Mouse (Mus musculus): ENCODE results near the gene Cdkn3. TPM values are rescaled to one million over a fixed set of nuclear protein-coding genes. Genes with fewer than 3 reads are reported as not detected.

Gene Cdkn3
- polyA plus RNA-seq, 1 experiment: 2.5 TPM

- Histone ChIP-seq H3K36me3 (ENCODE audit: control insufficient read depth, insufficient read depth, low read length) (no peaks in the 10 kb centered on the region), H3K4me1 (ENCODE audit: control insufficient read depth, insufficient read depth, insufficient read length) (peaks cover 4% of the 10 kb centered on the region; the same call in 1 of the 2 replicates), H3K27ac (ENCODE audit: insufficient read depth, low read length) (no peak overlapping the region), H3K27me3 (ENCODE audit: control insufficient read depth, insufficient read depth, low read length) (no peaks in the 10 kb centered on the region), H3K4me3 (ENCODE audit: extremely low read depth, insufficient read depth, insufficient read length) (no peak overlapping the region)
- TF ChIP-seq CTCF (IDR thresholded peaks at IDR 0.05; ENCODE audit: extremely low read depth, insufficient read depth, insufficient read length, insufficient replicate concordance): no peak
- no peak for TF ChIP-seq POLR2A (IDR thresholded peaks at IDR 0.05; ENCODE audit: low read depth, low read length)
- WGBS: 82% methylated on average over 9 of the region's 9 CpGs
- DNase-seq (ENCODE audit: low read depth in 1 of 2, low spot score in 2 of 2): no peak
Observed at GRCm38 (mm10) chr14:46757736-46758135, 2.6 kb upstream of the Cdkn3 start.

GRCm38 (mm10) chr14:46759970-46760354 lies 379 bp upstream of the Cdkn3 start:
- TF ChIP-seq CTCF (IDR thresholded peaks at IDR 0.05; ENCODE audit: extremely low read depth, insufficient read depth, insufficient read length, insufficient replicate concordance): no peak
- no peak for TF ChIP-seq POLR2A (IDR thresholded peaks at IDR 0.05; ENCODE audit: low read depth, low read length)
- no peaks in the 10 kb centered on the region for H3K27me3 ChIP-seq (ENCODE audit: control insufficient read depth, insufficient read depth, low read length)
- no peak overlapping the region for H3K27ac ChIP-seq (ENCODE audit: insufficient read depth, low read length)
- H3K36me3 ChIP-seq (ENCODE audit: control insufficient read depth, insufficient read depth, low read length): no peaks in the 10 kb centered on the region
- H3K4me1 ChIP-seq (ENCODE audit: control insufficient read depth, insufficient read depth, insufficient read length): peaks cover 4% of the 10 kb centered on the region; the same call in 1 of the 2 replicates
- 4% methylated on average over 7 of the region's 7 CpGs for WGBS
- no peak overlapping the region for H3K4me3 ChIP-seq (ENCODE audit: extremely low read depth, insufficient read depth, insufficient read length)
- no peak for DNase-seq (ENCODE audit: low read depth in 1 of 2, low spot score in 2 of 2)

DNA sequence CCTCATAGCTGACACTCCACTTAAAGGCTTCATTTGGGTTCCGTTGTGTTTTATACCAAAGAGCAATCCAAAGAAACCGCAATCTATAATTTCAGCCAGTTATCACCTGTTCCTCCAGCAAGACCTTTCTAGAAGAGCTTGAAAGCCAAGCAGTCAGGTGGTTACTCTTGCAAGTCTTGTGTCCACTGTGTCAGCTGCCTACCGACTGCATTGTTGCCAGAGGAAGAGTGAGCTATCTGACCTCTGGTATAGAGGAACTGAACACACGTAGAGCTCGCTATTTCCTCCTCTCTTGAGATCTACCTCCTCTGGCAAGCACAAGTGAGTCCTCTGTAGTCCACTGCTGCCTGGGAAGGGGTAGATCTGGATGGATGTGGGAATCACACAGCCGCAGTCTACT lies 845 bp downstream of the Cdkn3 start:
- TF ChIP-seq POLR2A (IDR thresholded peaks at IDR 0.05; ENCODE audit: low read depth, low read length) (no peak), CTCF (IDR thresholded peaks at IDR 0.05; ENCODE audit: extremely low read depth, insufficient read depth, insufficient read length, insufficient replicate concordance) (no peak)
- Histone ChIP-seq H3K4me1 (ENCODE audit: control insufficient read depth, insufficient read depth, insufficient read length) (peaks cover 4% of the 10 kb centered on the region; the same call in 1 of the 2 replicates), H3K27me3 (ENCODE audit: control insufficient read depth, insufficient read depth, low read length) (no peaks in the 10 kb centered on the region), H3K4me3 (ENCODE audit: extremely low read depth, insufficient read depth, insufficient read length) (no peak overlapping the region; the same call in 1 of the 2 replicates), H3K36me3 (ENCODE audit: control insufficient read depth, insufficient read depth, low read length) (no peaks in the 10 kb centered on the region), H3K27ac (ENCODE audit: insufficient read depth, low read length) (no peak overlapping the region)
- 31% methylated on average over 6 of the region's 6 CpGs for WGBS
- no peak for DNase-seq (ENCODE audit: low read depth in 1 of 2, low spot score in 2 of 2)

- Histone ChIP-seq H3K4me3 (ENCODE audit: extremely low read depth, insufficient read depth, insufficient read length) (no peak overlapping the region), H3K36me3 (ENCODE audit: control insufficient read depth, insufficient read depth, low read length) (peaks cover 2% of the 10 kb centered on the region), H3K27me3 (ENCODE audit: control insufficient read depth, insufficient read depth, low read length) (no peaks in the 10 kb centered on the region), H3K4me1 (ENCODE audit: control insufficient read depth, insufficient read depth, insufficient read length) (no peaks in the 10 kb centered on the region), H3K27ac (ENCODE audit: insufficient read depth, low read length) (no peak overlapping the region)
- no peak for TF ChIP-seq POLR2A (IDR thresholded peaks at IDR 0.05; ENCODE audit: low read depth, low read length)
- TF ChIP-seq CTCF (IDR thresholded peaks at IDR 0.05; ENCODE audit: extremely low read depth, insufficient read depth, insufficient read length, insufficient replicate concordance): no peak
- DNase-seq (ENCODE audit: low read depth in 1 of 2, low spot score in 2 of 2): no peak
- 89% methylated on average over 12 of the region's 12 CpGs for WGBS
Observed at GRCm38 (mm10) chr14:46767116-46767515, 6.8 kb downstream of the Cdkn3 start.

GRCm38 (mm10) chr14:46770036-46770435 lies 9.7 kb downstream of the Cdkn3 start:
- H3K27me3 ChIP-seq (ENCODE audit: control insufficient read depth, insufficient read depth, low read length): no peaks in the 10 kb centered on the region
- no peak overlapping the region for H3K4me3 ChIP-seq (ENCODE audit: extremely low read depth, insufficient read depth, insufficient read length)
- DNase-seq (ENCODE audit: low read depth in 1 of 2, low spot score in 2 of 2): no peak
- 96% methylated on average over 6 of the region's 6 CpGs for WGBS
- TF ChIP-seq POLR2A (IDR thresholded peaks at IDR 0.05; ENCODE audit: low read depth, low read length): no peak
- TF ChIP-seq CTCF (IDR thresholded peaks at IDR 0.05; ENCODE audit: extremely low read depth, insufficient read depth, insufficient read length, insufficient replicate concordance): no peak
- H3K27ac ChIP-seq (ENCODE audit: insufficient read depth, low read length): no peak overlapping the region
- peaks cover 5% of the 10 kb centered on the region for H3K36me3 ChIP-seq (ENCODE audit: control insufficient read depth, insufficient read depth, low read length)
- H3K4me1 ChIP-seq (ENCODE audit: control insufficient read depth, insufficient read depth, insufficient read length): no peaks in the 10 kb centered on the region

DNA sequence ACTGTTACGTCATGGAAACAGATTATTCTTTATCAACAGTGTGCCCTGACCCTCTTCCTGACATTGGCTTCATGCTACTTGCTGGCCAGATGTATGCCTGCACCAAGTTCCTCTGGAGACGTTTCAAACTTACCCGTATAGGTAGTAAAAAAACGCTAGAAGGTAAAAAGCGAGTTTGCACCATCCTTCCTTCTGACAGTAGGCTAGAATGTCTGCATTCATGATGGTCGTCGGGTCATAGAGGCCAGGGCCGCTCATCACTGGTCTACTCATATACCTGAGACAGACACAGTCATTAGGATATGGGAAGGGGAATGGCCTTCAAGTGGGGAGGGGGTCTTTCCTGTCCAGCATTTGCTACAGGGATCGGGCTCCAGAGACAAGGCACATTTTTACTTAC lies 18.4 kb downstream of the Cdkn3 start:
- Histone ChIP-seq H3K27me3 (ENCODE audit: control insufficient read depth, insufficient read depth, low read length) (no peaks in the 10 kb centered on the region), H3K36me3 (ENCODE audit: control insufficient read depth, insufficient read depth, low read length) (peaks cover 39% of the 10 kb centered on the region), H3K27ac (ENCODE audit: insufficient read depth, low read length) (no peak overlapping the region), H3K4me3 (ENCODE audit: extremely low read depth, insufficient read depth, insufficient read length) (no peak overlapping the region), H3K4me1 (ENCODE audit: control insufficient read depth, insufficient read depth, insufficient read length) (no peaks in the 10 kb centered on the region)
- no peak for DNase-seq (ENCODE audit: low read depth in 1 of 2, low spot score in 2 of 2)
- TF ChIP-seq CTCF (IDR thresholded peaks at IDR 0.05; ENCODE audit: extremely low read depth, insufficient read depth, insufficient read length, insufficient replicate concordance): no peak
- TF ChIP-seq POLR2A (IDR thresholded peaks at IDR 0.05; ENCODE audit: low read depth, low read length): no peak
- WGBS: 96% methylated on average over 9 of the region's 9 CpGs

GRCm38 (mm10) chr14:46779217-46779616 lies 18.9 kb downstream of the Cdkn3 start:
- DNase-seq (ENCODE audit: low read depth in 1 of 2, low spot score in 2 of 2): no peak
- H3K27ac ChIP-seq (ENCODE audit: insufficient read depth, low read length): no peak overlapping the region
- 92% methylated on average over 7 of the region's 7 CpGs for WGBS
- H3K36me3 ChIP-seq (ENCODE audit: control insufficient read depth, insufficient read depth, low read length): peaks cover 39% of the 10 kb centered on the region
- H3K4me3 ChIP-seq (ENCODE audit: extremely low read depth, insufficient read depth, insufficient read length): no peak overlapping the region
- TF ChIP-seq CTCF (IDR thresholded peaks at IDR 0.05; ENCODE audit: extremely low read depth, insufficient read depth, insufficient read length, insufficient replicate concordance): no peak
- no peak for TF ChIP-seq POLR2A (IDR thresholded peaks at IDR 0.05; ENCODE audit: low read depth, low read length)
- no peaks in the 10 kb centered on the region for H3K27me3 ChIP-seq (ENCODE audit: control insufficient read depth, insufficient read depth, low read length)
- H3K4me1 ChIP-seq (ENCODE audit: control insufficient read depth, insufficient read depth, insufficient read length): no peaks in the 10 kb centered on the region
